Mouse (Mus musculus): ENCODE results near the gene Ccr1l1. TPM values are rescaled to one million over a fixed set of nuclear protein-coding genes. Genes with fewer than 3 reads are reported as not detected.

Ccr1l1 gene
- polyA plus RNA-seq, 1 experiment, result not detected

- Histone ChIP-seq H3K27me3 (ENCODE audit: control insufficient read depth, insufficient read depth, insufficient read length) (no peaks in the 10 kb centered on the region), H3K36me3 (ENCODE audit: control insufficient read depth, insufficient read depth) (no peaks in the 10 kb centered on the region), H3K4me2 (ENCODE audit: low read depth) (no peak overlapping the region), H3ac (ENCODE audit: control insufficient read depth, insufficient read length) (no peak overlapping the region), H3K79me2 (ENCODE audit: control insufficient read depth, insufficient read depth) (no peaks in the 10 kb centered on the region), H3K4me3 (no peak overlapping the region)
- TF ChIP-seq MYOD1 (IDR thresholded peaks at IDR 0.05; ENCODE audit: control insufficient read depth in 1 of 3, insufficient read length in 2 of 3, low read depth in 2 of 3) (no peak), MAX (IDR thresholded peaks at IDR 0.05; ENCODE audit: low read depth) (no peak), USF1 (IDR thresholded peaks at IDR 0.05; ENCODE audit: low read depth) (no peak), MYOG (IDR thresholded peaks at IDR 0.05; ENCODE audit: control insufficient read depth in 1 of 3, insufficient read depth in 1 of 3, insufficient read length in 2 of 3, low read depth in 2 of 3) (no peak), CEBPB (IDR thresholded peaks at IDR 0.05; ENCODE audit: insufficient read depth, poor library complexity, severe bottlenecking) (no peak), TCF3 (IDR thresholded peaks at IDR 0.05; ENCODE audit: insufficient read length, low read depth) (no peak), E2F4 (IDR thresholded peaks at IDR 0.05; ENCODE audit: insufficient read depth) (no peak), POLR2A (IDR thresholded peaks at IDR 0.05; ENCODE audit: insufficient read length, low read depth) (no peak), REST (IDR thresholded peaks at IDR 0.05; ENCODE audit: insufficient read depth, insufficient read length) (no peak), TCF12 (IDR thresholded peaks at IDR 0.05; ENCODE audit: insufficient read depth, poor library complexity, severe bottlenecking) (no peak), POLR2AphosphoS2 (IDR thresholded peaks at IDR 0.05; ENCODE audit: insufficient read length, low read depth) (no peak), SRF (IDR thresholded peaks at IDR 0.05; ENCODE audit: control insufficient read depth, insufficient read length, low read depth) (no peak)
Observed at GRCm38 (mm10) chr9:123931761-123932700, 46.2 kb downstream of the Ccr1l1 start.

DNA sequence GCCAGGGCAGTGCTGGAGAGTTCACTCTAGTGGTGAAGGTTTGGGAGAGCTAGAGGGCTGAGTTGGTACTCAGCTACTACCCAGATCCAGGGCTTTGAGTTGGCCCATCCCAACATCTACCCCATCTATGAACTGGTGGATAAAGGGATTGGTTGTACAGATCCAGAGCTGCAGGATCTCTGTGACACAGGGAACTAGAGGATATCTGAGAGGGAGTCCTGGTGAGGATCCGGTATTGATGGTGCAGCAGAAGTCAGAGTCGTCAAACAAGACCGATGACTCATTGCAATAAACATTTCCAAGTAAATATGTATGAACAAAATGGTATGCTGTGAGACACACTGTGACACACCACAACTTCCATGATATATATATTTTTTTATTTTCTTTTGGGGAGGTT is 47.3 kb downstream of the Ccr1l1 start:
- no peak overlapping the region for H3K4me3 ChIP-seq

DNA sequence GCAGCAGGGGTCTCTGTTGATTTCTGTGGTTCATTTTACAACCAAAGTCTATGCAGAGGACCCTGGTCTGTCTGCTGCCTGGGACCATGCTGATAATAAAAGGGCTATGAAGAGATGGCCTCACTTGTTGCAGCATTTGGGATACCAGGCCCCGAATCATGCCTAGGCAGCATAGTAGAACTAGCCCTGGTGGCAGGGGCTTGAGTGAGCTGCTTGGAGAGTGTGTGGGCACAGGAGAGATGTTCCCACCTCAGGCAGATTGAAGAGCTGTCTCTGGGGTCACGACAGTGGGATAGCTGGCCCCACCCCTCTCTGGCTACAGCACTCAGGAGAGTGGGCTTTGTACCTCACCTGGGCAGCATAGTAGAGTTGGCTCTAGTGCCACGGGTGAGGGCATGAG is 47.7 kb downstream of the Ccr1l1 start:
- H3ac ChIP-seq (ENCODE audit: control insufficient read depth, insufficient read length), result no peak overlapping the region
- TF ChIP-seq E2F4 (IDR thresholded peaks at IDR 0.05; ENCODE audit: insufficient read depth), result no peak
- no peak for TF ChIP-seq MYOD1 (IDR thresholded peaks at IDR 0.05; ENCODE audit: control insufficient read depth in 1 of 3, insufficient read length in 2 of 3, low read depth in 2 of 3)
- TF ChIP-seq REST (IDR thresholded peaks at IDR 0.05; ENCODE audit: insufficient read depth, insufficient read length), result no peak
- no peak for TF ChIP-seq CEBPB (IDR thresholded peaks at IDR 0.05; ENCODE audit: insufficient read depth, poor library complexity, severe bottlenecking)
- no peak for TF ChIP-seq USF1 (IDR thresholded peaks at IDR 0.05; ENCODE audit: low read depth)
- no peaks in the 10 kb centered on the region for H3K27me3 ChIP-seq (ENCODE audit: control insufficient read depth, insufficient read depth, insufficient read length)
- no peaks in the 10 kb centered on the region for H3K79me2 ChIP-seq (ENCODE audit: control insufficient read depth, insufficient read depth)
- H3K4me2 ChIP-seq (ENCODE audit: low read depth), result no peak overlapping the region
- H3K36me3 ChIP-seq (ENCODE audit: control insufficient read depth, insufficient read depth), result no peaks in the 10 kb centered on the region
- H3K4me3 ChIP-seq, result no peak overlapping the region

More for the DNA sequence above, 47.3 kb downstream of the Ccr1l1 start:
- Histone ChIP-seq H3K79me2 (ENCODE audit: control insufficient read depth, insufficient read depth) (no peaks in the 10 kb centered on the region), H3ac (ENCODE audit: control insufficient read depth, insufficient read length) (no peak overlapping the region), H3K4me2 (ENCODE audit: low read depth) (no peak overlapping the region), H3K36me3 (ENCODE audit: control insufficient read depth, insufficient read depth) (no peaks in the 10 kb centered on the region), H3K27me3 (ENCODE audit: control insufficient read depth, insufficient read depth, insufficient read length) (no peaks in the 10 kb centered on the region)
- TF ChIP-seq MYOG (IDR thresholded peaks at IDR 0.05; ENCODE audit: control insufficient read depth in 1 of 3, insufficient read depth in 1 of 3, insufficient read length in 2 of 3, low read depth in 2 of 3), result no peak
- no peak for TF ChIP-seq SRF (IDR thresholded peaks at IDR 0.05; ENCODE audit: control insufficient read depth, insufficient read length, low read depth)
- TF ChIP-seq CEBPB (IDR thresholded peaks at IDR 0.05; ENCODE audit: insufficient read depth, poor library complexity, severe bottlenecking), result no peak
- TF ChIP-seq E2F4 (IDR thresholded peaks at IDR 0.05; ENCODE audit: insufficient read depth), result no peak
- no peak for TF ChIP-seq MAX (IDR thresholded peaks at IDR 0.05; ENCODE audit: low read depth)
- TF ChIP-seq TCF12 (IDR thresholded peaks at IDR 0.05; ENCODE audit: insufficient read depth, poor library complexity, severe bottlenecking), result no peak
- no peak for TF ChIP-seq POLR2A (IDR thresholded peaks at IDR 0.05; ENCODE audit: insufficient read length, low read depth)
- no peak for TF ChIP-seq TCF3 (IDR thresholded peaks at IDR 0.05; ENCODE audit: insufficient read length, low read depth)
- no peak for TF ChIP-seq USF1 (IDR thresholded peaks at IDR 0.05; ENCODE audit: low read depth)
- no peak for TF ChIP-seq MYOD1 (IDR thresholded peaks at IDR 0.05; ENCODE audit: control insufficient read depth in 1 of 3, insufficient read length in 2 of 3, low read depth in 2 of 3)
- no peak for TF ChIP-seq POLR2AphosphoS2 (IDR thresholded peaks at IDR 0.05; ENCODE audit: insufficient read length, low read depth)
- TF ChIP-seq REST (IDR thresholded peaks at IDR 0.05; ENCODE audit: insufficient read depth, insufficient read length), result no peak

DNA sequence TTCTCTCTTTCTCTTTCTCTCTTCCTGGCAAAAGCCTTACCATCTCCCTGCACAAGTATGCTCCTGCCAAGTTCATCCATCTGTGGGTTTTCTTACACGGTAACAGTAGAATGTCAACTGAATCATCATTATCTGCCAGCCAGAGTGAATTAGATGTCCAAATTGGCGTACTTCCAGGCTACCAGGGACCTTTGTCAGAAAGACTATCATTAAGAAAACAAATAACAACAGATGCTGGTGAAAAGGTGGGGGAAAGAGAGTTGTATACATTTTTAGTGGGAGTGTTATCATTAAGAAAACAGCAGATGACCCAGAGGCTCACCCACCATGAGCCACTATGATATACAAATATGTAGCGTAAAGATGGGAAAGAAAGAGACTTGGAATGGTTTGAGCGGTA is 48.3 kb downstream of the Ccr1l1 start:
- TF ChIP-seq SRF (IDR thresholded peaks at IDR 0.05; ENCODE audit: control insufficient read depth, insufficient read length, low read depth) (no peak), POLR2A (IDR thresholded peaks at IDR 0.05; ENCODE audit: insufficient read length, low read depth) (no peak)
- Histone ChIP-seq H3K27me3 (ENCODE audit: control insufficient read depth, insufficient read depth, insufficient read length) (no peaks in the 10 kb centered on the region), H3K79me2 (ENCODE audit: control insufficient read depth, insufficient read depth) (no peaks in the 10 kb centered on the region), H3K4me2 (ENCODE audit: low read depth) (no peak overlapping the region), H3K36me3 (ENCODE audit: control insufficient read depth, insufficient read depth) (no peaks in the 10 kb centered on the region), H3ac (ENCODE audit: control insufficient read depth, insufficient read length) (no peak overlapping the region), H3K4me3 (no peak overlapping the region)

- no peaks in the 10 kb centered on the region for H3K79me2 ChIP-seq (ENCODE audit: control insufficient read depth, insufficient read depth)
- peak overlapping the region; percentile 54 for H3K4me2 ChIP-seq (ENCODE audit: low read depth)
- H3K4me3 ChIP-seq, result no peak overlapping the region
- H3K36me3 ChIP-seq (ENCODE audit: control insufficient read depth, insufficient read depth), result no peaks in the 10 kb centered on the region
- TF ChIP-seq MYOD1 (IDR thresholded peaks at IDR 0.05; ENCODE audit: control insufficient read depth in 1 of 3, insufficient read length in 2 of 3, low read depth in 2 of 3) (no peak), TCF3 (IDR thresholded peaks at IDR 0.05; ENCODE audit: insufficient read length, low read depth) (no peak), CEBPB (IDR thresholded peaks at IDR 0.05; ENCODE audit: insufficient read depth, poor library complexity, severe bottlenecking) (no peak), TCF12 (IDR thresholded peaks at IDR 0.05; ENCODE audit: insufficient read depth, poor library complexity, severe bottlenecking) (no peak), POLR2A (IDR thresholded peaks at IDR 0.05; ENCODE audit: insufficient read length, low read depth) (no peak), MAX (IDR thresholded peaks at IDR 0.05; ENCODE audit: low read depth) (no peak), SRF (IDR thresholded peaks at IDR 0.05; ENCODE audit: control insufficient read depth, insufficient read length, low read depth) (no peak), REST (IDR thresholded peaks at IDR 0.05; ENCODE audit: insufficient read depth, insufficient read length) (no peak), E2F4 (IDR thresholded peaks at IDR 0.05; ENCODE audit: insufficient read depth) (no peak), POLR2AphosphoS2 (IDR thresholded peaks at IDR 0.05; ENCODE audit: insufficient read length, low read depth) (no peak)
- H3ac ChIP-seq (ENCODE audit: control insufficient read depth, insufficient read length), result no peak overlapping the region
- no peaks in the 10 kb centered on the region for H3K27me3 ChIP-seq (ENCODE audit: control insufficient read depth, insufficient read depth, insufficient read length)
Observed at GRCm38 (mm10) chr9:123928759-123929246, 49.4 kb downstream of the Ccr1l1 start.
